Mouse (Mus musculus) MEL (cell line): ENCODE results near the gene Sppl3. TPM values are rescaled to one million over a fixed set of nuclear protein-coding genes. Genes with fewer than 3 reads are reported as not detected.

Source experiments
- DNase-seq: peaks from one replicate; pipeline ENCODE4 v3.0.0; 2011; ENCODE audit warnings: low read depth, low spot score
- H3K27ac ChIP-seq: 2 replicates; pipeline ENCODE4 v1.5.1; 2012; ENCODE audit warnings: low read depth, mild to moderate bottlenecking, control low read depth, low read length, moderate library complexity; ENCODE audit not compliant: control insufficient read depth
- H3K27me3 ChIP-seq, 2 experiments: fragments of 150-350 bp in 1 of 2; sonication (generic) in 1 of 2; 2 replicates each; pipeline ENCODE4 v1.6.1; 2012; ENCODE audit warnings: low read length in 2 of 2, mild to moderate bottlenecking in 2 of 2, improper control_type of control experiment in 1 of 2, moderate library complexity in 1 of 2; ENCODE audit not compliant: insufficient read depth in 2 of 2, control insufficient read depth in 1 of 2
- H3K36me3 ChIP-seq, 2 experiments: 2 replicates each; pipeline ENCODE4 v1.6.1; 2012 to 2014; ENCODE audit warnings: low read length in 2 of 2, improper control_type of control experiment in 1 of 2, inconsistent platforms in 1 of 2, mild to moderate bottlenecking in 1 of 2; ENCODE audit not compliant: insufficient read depth in 2 of 2, control insufficient read depth in 1 of 2
- H3K4me1 ChIP-seq, 2 experiments: fragments of 150-350 bp in 1 of 2; sonication (generic) in 1 of 2; 2 replicates each; pipeline ENCODE4 v1.6.1; 2012; ENCODE audit warnings: low read length in 2 of 2, improper control_type of control experiment in 1 of 2, mild to moderate bottlenecking in 1 of 2; ENCODE audit not compliant: insufficient read depth in 2 of 2, control insufficient read depth in 1 of 2
- H3K4me3 ChIP-seq, 2 experiments: fragments of 150-350 bp in 1 of 2; sonication (generic) in 1 of 2; 2 replicates each; pipeline ENCODE4 v1.5.1; 2012; ENCODE audit warnings: low read depth in 2 of 2, low read length in 2 of 2, mild to moderate bottlenecking in 2 of 2, moderate library complexity in 2 of 2, control low read depth in 1 of 2, improper control_type of control experiment in 1 of 2; ENCODE audit not compliant: control insufficient read depth in 1 of 2, insufficient read depth in 1 of 2
- H3K79me2 ChIP-seq: 2 replicates; pipeline ENCODE4 v1.6.1; 2012; ENCODE audit warnings: mild to moderate bottlenecking, low read length, moderate library complexity; ENCODE audit not compliant: control insufficient read depth, poor library complexity, insufficient read depth
- H3K9ac ChIP-seq: 2 replicates; pipeline ENCODE4 v1.6.1; 2012; ENCODE audit warnings: low read depth, mild to moderate bottlenecking, control low read depth, low read length, moderate library complexity; ENCODE audit not compliant: control insufficient read depth, poor library complexity, severe bottlenecking
- H3K9me3 ChIP-seq: fragments of 150-350 bp; sonication (generic); replicated peaks from 2 replicates; pipeline ENCODE4 v1.6.1; 2012; ENCODE audit warnings: mild to moderate bottlenecking, low read length, improper control_type of control experiment, moderate library complexity; ENCODE audit not compliant: insufficient read depth
- BHLHE40 ChIP-seq: IDR thresholded peaks from 2 replicates; pipeline ENCODE4 v1.6.1; 2012; ENCODE audit warnings: low read depth, mild to moderate bottlenecking, inconsistent platforms, low read length, improper control_type of control experiment, borderline replicate concordance
- E2F4 ChIP-seq: IDR thresholded peaks from 2 replicates; pipeline ENCODE4 v1.6.1; 2011; ENCODE audit warnings: low read depth, low read length, improper control_type of control experiment, borderline replicate concordance
- EP300 ChIP-seq, 2 experiments: IDR thresholded peaks; 2 replicates each; pipeline ENCODE4 v1.6.1; 2011; ENCODE audit warnings: improper control_type of control experiment in 2 of 2, low read length in 2 of 2, low read depth in 1 of 2, mild to moderate bottlenecking in 1 of 2
- ETS1 ChIP-seq: IDR thresholded peaks from 2 replicates; pipeline ENCODE4 v1.6.1; 2012; ENCODE audit warnings: low read depth, mild to moderate bottlenecking, inconsistent platforms, low read length, improper control_type of control experiment, moderate library complexity
- GATA1 ChIP-seq: IDR thresholded peaks from 2 replicates; pipeline ENCODE4 v1.6.1; 2011; ENCODE audit warnings: low read depth, low read length, improper control_type of control experiment
- KAT2A ChIP-seq: conservative IDR thresholded peaks from 2 replicates; pipeline ENCODE4 v1.6.1; 2012; ENCODE audit warnings: low read depth, low read length, improper control_type of control experiment, inconsistent platforms
- MAFK ChIP-seq: IDR thresholded peaks from 2 replicates; pipeline ENCODE4 v1.6.1; 2011; ENCODE audit warnings: low read depth, mild to moderate bottlenecking, low read length, improper control_type of control experiment, borderline replicate concordance
- MAX ChIP-seq: IDR thresholded peaks from 2 replicates; pipeline ENCODE4 v1.6.1; 2011; ENCODE audit warnings: low read length, improper control_type of control experiment
- POLR2AphosphoS2 ChIP-seq: IDR thresholded peaks from 2 replicates; pipeline ENCODE4 v1.6.1; 2011; ENCODE audit warnings: low read length, improper control_type of control experiment
- POLR2AphosphoS5 ChIP-seq: IDR thresholded peaks from 2 replicates; pipeline ENCODE4 v1.6.1; 2012; ENCODE audit warnings: low read depth, borderline replicate concordance, mild to moderate bottlenecking, inconsistent platforms, low read length, moderate library complexity, mixed read lengths
- RAD21 ChIP-seq: IDR thresholded peaks from 2 replicates; pipeline ENCODE4 v1.6.1; 2011; ENCODE audit warnings: mild to moderate bottlenecking, low read depth, low read length, improper control_type of control experiment
- TAL1 ChIP-seq: IDR thresholded peaks from 2 replicates; pipeline ENCODE4 v1.6.1; 2012; ENCODE audit warnings: mild to moderate bottlenecking, inconsistent platforms, low read length, moderate library complexity, mixed read lengths
- UBTF ChIP-seq: IDR thresholded peaks from 2 replicates; pipeline ENCODE4 v1.6.1; 2012; ENCODE audit warnings: low read depth, mild to moderate bottlenecking, inconsistent platforms, low read length, improper control_type of control experiment, moderate library complexity, borderline replicate concordance; ENCODE audit not compliant: insufficient read depth
- USF1 ChIP-seq: IDR thresholded peaks from 2 replicates; pipeline ENCODE4 v1.6.1; 2014; ENCODE audit warnings: low read depth, mild to moderate bottlenecking, inconsistent platforms, low read length, improper control_type of control experiment, moderate library complexity
- ZC3H11A ChIP-seq: IDR thresholded peaks from 2 replicates; pipeline ENCODE4 v1.6.1; 2012; ENCODE audit warnings: low read depth, mild to moderate bottlenecking, inconsistent platforms, low read length, improper control_type of control experiment
- ZKSCAN1 ChIP-seq: IDR thresholded peaks from 2 replicates; pipeline ENCODE4 v1.6.1; 2012; ENCODE audit warnings: low read depth, mild to moderate bottlenecking, inconsistent platforms, low read length, improper control_type of control experiment, moderate library complexity
- ZNF384 ChIP-seq: IDR thresholded peaks from 2 replicates; pipeline ENCODE4 v1.6.1; 2012; ENCODE audit warnings: low read depth, mild to moderate bottlenecking, inconsistent platforms, low read length, improper control_type of control experiment
- polyA plus RNA-seq, 2 experiments: library from polyadenylated mRNA; stranded (reverse) in 1 of 2; unstranded in 1 of 2; fragments of >175 nt in 1 of 2; fragments of >200 nt in 1 of 2; gene quantifications; 2 replicates each; pipeline versions ENCODE4 v1.2.1 to v1.2.4; 2012; ENCODE audit warnings: low replicate concordance in 2 of 2, low read depth in 1 of 2; ENCODE audit not compliant: insufficient read length in 2 of 2, insufficient read depth in 1 of 2, missing spikeins in 1 of 2
- total RNA-seq: library from RNA; depleted of rRNA; stranded (reverse); fragments of 300-350 nt; gene quantifications from 2 replicates; pipeline ENCODE4 v1.2.3, GENCODE M21; 2012

Sppl3 gene
- total and polyA plus RNA-seq, 3 experiments: 25.8 to 50.9 TPM; not detected in 1

DNA sequence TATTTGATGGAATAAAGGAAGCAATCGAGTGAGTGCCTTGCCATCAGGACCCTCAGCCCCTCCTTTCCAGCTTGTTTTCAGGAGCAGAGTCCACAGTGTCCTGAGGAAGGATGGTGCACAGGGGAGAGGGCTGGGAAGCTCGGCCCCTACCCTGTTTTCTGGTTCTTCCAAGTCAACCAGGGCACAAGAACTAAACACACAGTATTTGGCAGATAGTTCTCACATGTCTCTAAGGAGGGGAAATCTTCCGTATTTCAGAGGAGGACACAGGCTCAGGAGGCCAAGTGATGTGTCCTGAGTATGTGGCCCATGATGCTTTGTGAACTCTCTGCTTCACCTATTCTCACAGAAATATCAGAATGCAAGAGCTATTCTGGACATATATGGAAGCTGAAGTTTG is 2.5 kb downstream of the Sppl3 start:
- Histone ChIP-seq H3K79me2 (peaks cover 67% of the 10 kb centered on the region), H3K9ac (peak overlapping the region; percentile 11; the same call in 1 of the 2 replicates), H3K27ac (no peak overlapping the region), H3K36me3 (peaks cover 0 to 53% of the 10 kb centered on the region in 2 experiments; a peak in 2 of 4 replicates), H3K4me3 (no peak overlapping the region; a peak in 1 of 4 replicates), H3K27me3 (no peaks in the 10 kb centered on the region), H3K9me3 (no peaks in the 10 kb centered on the region), H3K4me1 (peaks cover 19 to 37% of the 10 kb centered on the region in 2 experiments)
- no peak for DNase-seq
- TF ChIP-seq MAFK: no peak
- no peak for TF ChIP-seq ZC3H11A
- no peak for TF ChIP-seq POLR2AphosphoS5
- no peak for TF ChIP-seq BHLHE40
- TF ChIP-seq POLR2AphosphoS2: no peak
- TF ChIP-seq KAT2A: no peak
- TF ChIP-seq UBTF: no peak
- no peak for TF ChIP-seq MAX
- TF ChIP-seq ZKSCAN1: no peak
- no peak for TF ChIP-seq USF1
- no peak for TF ChIP-seq EP300 (IDR thresholded peaks at IDR 0.05; ENCODE audit: low read depth in 1 of 2, low read length in 2 of 2)
- no peak for TF ChIP-seq E2F4

DNA sequence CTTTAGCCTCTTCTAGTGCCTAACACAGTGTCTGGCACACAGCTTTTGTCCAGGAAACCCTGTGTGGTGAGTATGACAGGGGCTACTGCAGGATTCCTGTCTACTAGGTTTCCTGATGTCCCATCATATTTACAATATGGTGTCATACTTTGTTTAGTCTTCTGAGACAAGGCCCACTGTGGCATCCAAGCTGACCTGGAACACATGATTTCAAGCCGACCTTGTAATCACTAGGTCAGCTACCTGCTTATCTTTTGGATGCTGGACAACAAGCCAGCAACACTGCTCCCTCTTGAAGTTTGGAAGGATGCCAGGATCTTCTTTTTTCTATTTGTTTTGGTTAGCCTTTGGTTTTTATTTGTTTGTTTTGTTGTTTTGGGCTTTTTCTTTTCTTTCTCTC is 3.6 kb downstream of the Sppl3 start:
- H3K4me3 ChIP-seq: no peak overlapping the region
- H3K79me2 ChIP-seq: peaks cover 75% of the 10 kb centered on the region
- no peaks in the 10 kb centered on the region for H3K9me3 ChIP-seq
- H3K27me3 ChIP-seq: no peaks in the 10 kb centered on the region
- H3K36me3 ChIP-seq: peaks cover 0 to 60% of the 10 kb centered on the region in 2 experiments; a peak in 2 of 4 replicates
- peak; percentile 23 for DNase-seq
- no peak overlapping the region for H3K9ac ChIP-seq
- TF ChIP-seq GATA1 (0 out of 2 replicates have a peak, but pooled peaks have one; percentile 27), MAX (no peak), TAL1 (peak; percentile 22), EP300 (IDR thresholded peaks at IDR 0.05; ENCODE audit: low read depth in 1 of 2, low read length in 2 of 2) (peak; percentile 20 to 29; a peak in 2 of 4 replicates), RAD21 (no peak), ETS1 (peak; percentile 56), ZNF384 (peak; percentile 50; the same call in 1 of the 2 replicates)
- peaks cover 25 to 40% of the 10 kb centered on the region in 2 experiments for H3K4me1 ChIP-seq
- H3K27ac ChIP-seq: no peak overlapping the region
